Mouse (Mus musculus): ENCODE measurements around the gene Rps18.

DNA sequence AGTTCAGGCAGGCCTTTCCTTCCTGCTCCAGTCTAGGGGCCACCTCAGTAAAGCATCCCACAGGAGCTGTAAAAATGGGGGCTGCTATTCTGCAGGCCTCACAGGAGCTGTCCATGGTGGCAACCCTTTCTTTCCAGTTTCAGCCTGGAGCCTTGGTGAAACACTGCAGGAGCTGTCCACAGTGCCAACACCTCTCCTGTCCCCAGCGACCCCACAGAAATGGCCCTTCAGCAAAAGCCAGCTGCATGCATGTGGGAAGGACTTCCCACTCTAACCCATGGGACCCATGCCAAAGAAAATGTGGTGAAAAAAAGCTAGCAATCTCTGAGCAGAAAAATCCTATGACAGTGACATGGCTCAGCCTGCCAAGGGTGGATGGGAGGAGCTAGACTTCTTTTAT is 16.9 kb upstream of the Rps18 start:
- TF ChIP-seq CTCF (IDR thresholded peaks at IDR 0.05; ENCODE audit: insufficient read depth, low read depth, low read length) (no peak), POLR2A (IDR thresholded peaks at IDR 0.05; ENCODE audit: insufficient read depth, low read depth, low read length) (no peak)
